Mouse (Mus musculus) forebrain, embryonic 12.5 days (tissue): ENCODE measurements around the gene Gm20721. TPM values are rescaled to one million over a fixed set of nuclear protein-coding genes. Genes with fewer than 3 reads are reported as not detected.

Experiments used
- ATAC-seq: fragments of 200-750 bp; cut with Nextera tagmentation; 2 replicates; pipeline ENCODE4 v1.8.0; 2017; ENCODE audit warnings: moderate TSS enrichment; ENCODE audit not compliant: low FRiP score
- H3K27ac ChIP-seq: fragments of 300-500 bp; sonication (generic); 2 replicates; pipeline ENCODE4 v1.5.1; 2016; ENCODE audit warnings: mild to moderate bottlenecking
- H3K27me3 ChIP-seq: fragments of 300-500 bp; sonication (generic); 2 replicates; pipeline ENCODE4 v1.6.1; 2016; ENCODE audit warnings: mild to moderate bottlenecking
- H3K36me3 ChIP-seq: fragments of 300-500 bp; sonication (generic); replicated peaks from 2 replicates; pipeline ENCODE4 v1.6.1; 2016; ENCODE audit warnings: mild to moderate bottlenecking
- H3K4me1 ChIP-seq: fragments of 300-500 bp; sonication (generic); 2 replicates; pipeline ENCODE4 v1.6.1; 2016
- H3K4me2 ChIP-seq: fragments of 300-500 bp; sonication (generic); 2 replicates; pipeline ENCODE4 v1.6.1; 2016; ENCODE audit warnings: mild to moderate bottlenecking, moderate library complexity
- H3K4me3 ChIP-seq: fragments of 300-500 bp; sonication (generic); replicated peaks from 2 replicates; pipeline ENCODE4 v1.5.1; 2016; ENCODE audit warnings: mild to moderate bottlenecking
- H3K9ac ChIP-seq: fragments of 300-500 bp; sonication (generic); 2 replicates; pipeline ENCODE4 v1.6.1; 2016; ENCODE audit warnings: mild to moderate bottlenecking
- H3K9me3 ChIP-seq: fragments of 300-500 bp; sonication (generic); 2 replicates; pipeline ENCODE4 v1.6.1; 2016
- WGBS: fragments of 180-500 bp; shearing (Covaris S2); methylation state at CpG from one replicate; pipeline ENCODE4 v1.1.7; 2016; 5-methylcytosine and 5-hydroxymethylcytosine counted together
- polyA plus RNA-seq: library from polyadenylated mRNA; unstranded; fragments of >200 nt; fragmentation: Nextera tagmentation; extraction: Ambion mirVana; gene quantifications from 2 replicates; pipeline ENCODE4 v1.2.1, GENCODE M21; 2016

Gm20721 gene
- polyA plus RNA-seq, 1 experiment from 2014 or later, result 7.5 TPM

- ATAC-seq, result no peak
- peaks cover 31% of the 10 kb centered on the region for H3K4me1 ChIP-seq
These were observed 3.6 kb downstream of the Gm20721 start for GRCm38 (mm10) chr2:174342793-174343400.

GRCm38 (mm10) chr2:174340893-174341580 lies 5.5 kb downstream of the Gm20721 start:
- no peaks in the 10 kb centered on the region for H3K9me3 ChIP-seq
- no peak for ATAC-seq
- no peak overlapping the region for H3K27ac ChIP-seq
- peaks cover 38% of the 10 kb centered on the region for H3K4me1 ChIP-seq
- H3K27me3 ChIP-seq, result no peaks in the 10 kb centered on the region
- H3K4me2 ChIP-seq, result no peak overlapping the region
- WGBS, result 93% methylated on average over 4 of the region's 4 CpGs
- H3K36me3 ChIP-seq, result peaks cover 28% of the 10 kb centered on the region
- no peak overlapping the region for H3K9ac ChIP-seq
- H3K4me3 ChIP-seq, result no peak overlapping the region

More at GRCm38 (mm10) chr2:174342793-174343400, 3.6 kb downstream of the Gm20721 start:
- no peak overlapping the region for H3K4me3 ChIP-seq
- WGBS, result 79% methylated on average over 8 of the region's 8 CpGs
- no peak overlapping the region for H3K9ac ChIP-seq
- no peaks in the 10 kb centered on the region for H3K27me3 ChIP-seq
- peak overlapping the region; percentile 43; the same call in 1 of the 2 replicates for H3K27ac ChIP-seq
- no peaks in the 10 kb centered on the region for H3K9me3 ChIP-seq
- peaks cover 42% of the 10 kb centered on the region for H3K36me3 ChIP-seq
- no peak overlapping the region for H3K4me2 ChIP-seq

- Histone ChIP-seq H3K36me3 (peaks cover 21% of the 10 kb centered on the region), H3K27ac (0 out of 2 replicates have a peak overlapping the region, but pooled peaks have one; percentile 13), H3K9ac (no peak overlapping the region), H3K9me3 (no peaks in the 10 kb centered on the region), H3K4me2 (no peak overlapping the region), H3K4me3 (no peak overlapping the region), H3K4me1 (peaks cover 45% of the 10 kb centered on the region), H3K27me3 (no peaks in the 10 kb centered on the region)
- WGBS, result 92% methylated on average over 3 of the region's 3 CpGs
- ATAC-seq, result no peak
These were observed 6.2 kb downstream of the Gm20721 start for GRCm38 (mm10) chr2:174340229-174340892.

GRCm38 (mm10) chr2:174339701-174340100 lies 6.8 kb downstream of the Gm20721 start:
- 87% methylated on average over 1 of the region's 1 CpGs for WGBS
- H3K4me2 ChIP-seq, result no peak overlapping the region
- H3K27ac ChIP-seq, result no peak overlapping the region
- no peaks in the 10 kb centered on the region for H3K9me3 ChIP-seq
- H3K4me1 ChIP-seq, result peaks cover 48% of the 10 kb centered on the region
- ATAC-seq, result peak; percentile 36; the same call in 1 of the 2 replicates
- no peak overlapping the region for H3K9ac ChIP-seq
- H3K27me3 ChIP-seq, result no peaks in the 10 kb centered on the region
- H3K4me3 ChIP-seq, result no peak overlapping the region
- H3K36me3 ChIP-seq, result peaks cover 14% of the 10 kb centered on the region

- Histone ChIP-seq H3K36me3 (0 out of 2 replicates have a peak, but pooled peaks cover 2% of the 10 kb centered on the region), H3K4me1 (peaks cover 52% of the 10 kb centered on the region)
- 90% methylated on average over 13 of the region's 13 CpGs for WGBS
These were observed 9.2 kb downstream of the Gm20721 start for GRCm38 (mm10) chr2:174337275-174337674.

GRCm38 (mm10) chr2:174334415-174334814 lies 12.1 kb downstream of the Gm20721 start:
- H3K4me1 ChIP-seq, result peaks cover 53% of the 10 kb centered on the region
- H3K27me3 ChIP-seq, result no peaks in the 10 kb centered on the region
- no peak overlapping the region for H3K9ac ChIP-seq
- no peak overlapping the region for H3K4me3 ChIP-seq
- ATAC-seq, result no peak
- no peaks in the 10 kb centered on the region for H3K36me3 ChIP-seq
- no peak overlapping the region for H3K4me2 ChIP-seq
- no peak overlapping the region for H3K27ac ChIP-seq
- 81% methylated on average over 10 of the region's 10 CpGs for WGBS
- H3K9me3 ChIP-seq, result no peaks in the 10 kb centered on the region

More at GRCm38 (mm10) chr2:174337275-174337674, 9.2 kb downstream of the Gm20721 start:
- Histone ChIP-seq H3K27me3 (no peaks in the 10 kb centered on the region), H3K4me3 (no peak overlapping the region), H3K9me3 (no peaks in the 10 kb centered on the region), H3K9ac (no peak overlapping the region), H3K27ac (no peak overlapping the region), H3K4me2 (no peak overlapping the region)
- no peak for ATAC-seq

- Histone ChIP-seq H3K4me2 (peak overlapping the region; percentile 70), H3K9me3 (no peaks in the 10 kb centered on the region; the same call in 1 of the 2 replicates), H3K4me3 (no peak overlapping the region), H3K9ac (no peak overlapping the region), H3K4me1 (peaks cover 62% of the 10 kb centered on the region), H3K36me3 (0 out of 2 replicates have a peak, but pooled peaks cover 3% of the 10 kb centered on the region), H3K27ac (no peak overlapping the region), H3K27me3 (no peaks in the 10 kb centered on the region; the same call in 1 of the 2 replicates)
- no peak for ATAC-seq
- 71% methylated on average over 7 of the region's 7 CpGs for WGBS
These were observed 13.1 kb downstream of the Gm20721 start for GRCm38 (mm10) chr2:174333239-174333890.

GRCm38 (mm10) chr2:174331282-174332030 lies 15.1 kb downstream of the Gm20721 start:
- H3K4me3 ChIP-seq, result peak overlapping the region; percentile 97
- WGBS, result 14% methylated on average over 12 of the region's 12 CpGs
- peaks cover 61% of the 10 kb centered on the region for H3K4me1 ChIP-seq
- 0 out of 2 replicates have a peak overlapping the region, but pooled peaks have one; percentile 99 for H3K27ac ChIP-seq
- H3K27me3 ChIP-seq, result peaks cover 3% of the 10 kb centered on the region; the same call in 1 of the 2 replicates
- H3K9ac ChIP-seq, result peak overlapping the region; percentile 99
- peak overlapping the region; percentile 70 for H3K4me2 ChIP-seq
- ATAC-seq, result no peak
- H3K9me3 ChIP-seq, result no peaks in the 10 kb centered on the region; the same call in 1 of the 2 replicates
- 0 out of 2 replicates have a peak, but pooled peaks cover 3% of the 10 kb centered on the region for H3K36me3 ChIP-seq

- peak overlapping the region; percentile 99 for H3K27ac ChIP-seq
- peaks cover 5% of the 10 kb centered on the region; the same call in 1 of the 2 replicates for H3K27me3 ChIP-seq
- peak; percentile 63 for ATAC-seq
- peak overlapping the region; percentile 97 for H3K4me3 ChIP-seq
- 0 out of 2 replicates have a peak, but pooled peaks cover 3% of the 10 kb centered on the region for H3K36me3 ChIP-seq
- H3K4me1 ChIP-seq, result peaks cover 53% of the 10 kb centered on the region
- under 1% methylated on average over 39 of the region's 48 CpGs for WGBS
- peak overlapping the region; percentile 70 for H3K4me2 ChIP-seq
- H3K9ac ChIP-seq, result peak overlapping the region; percentile 99
- no peaks in the 10 kb centered on the region; the same call in 1 of the 2 replicates for H3K9me3 ChIP-seq
These were observed 15.8 kb downstream of the Gm20721 start for GRCm38 (mm10) chr2:174330616-174331191.

GRCm38 (mm10) chr2:174329663-174330615 lies 16.6 kb downstream of the Gm20721 start:
- H3K4me3 ChIP-seq, result peak overlapping the region; percentile 97
- H3K4me1 ChIP-seq, result peaks cover 45% of the 10 kb centered on the region
- no peaks in the 10 kb centered on the region; the same call in 1 of the 2 replicates for H3K9me3 ChIP-seq
- H3K36me3 ChIP-seq, result 0 out of 2 replicates have a peak, but pooled peaks cover 3% of the 10 kb centered on the region
- peak; percentile 83 for ATAC-seq
- WGBS, result under 1% methylated on average over 101 of the region's 131 CpGs
- peak overlapping the region; percentile 70 for H3K4me2 ChIP-seq
- peak overlapping the region; percentile 99 for H3K27ac ChIP-seq
- H3K27me3 ChIP-seq, result peaks cover 5% of the 10 kb centered on the region; the same call in 1 of the 2 replicates
- H3K9ac ChIP-seq, result peak overlapping the region; percentile 99
